Mouse (Mus musculus): ENCODE measurements around the gene Eogt. TPM values are rescaled to one million over a fixed set of nuclear protein-coding genes. Genes with fewer than 3 reads are reported as not detected.

Eogt gene
- 25.8 and 27.8 TPM in 2 replicates for polyA plus RNA-seq (2015; fragmentation: Nextera tagmentation; extraction: Ambion mirVana)

GRCm38 (mm10) chr6:97148383-97149251 is at the start of gene Eogt:
Gene Eogt (minus strand): TSS chr6:97149182.
- peaks cover 2% of the 10 kb centered on the region; the same call in 1 of the 2 replicates for H3K36me3 ChIP-seq (ENCODE audit: control insufficient read depth, insufficient read depth, low read length)
- no peaks in the 10 kb centered on the region for H3K9me3 ChIP-seq (ENCODE audit: control insufficient read depth, low read length)
- peaks cover 36% of the 10 kb centered on the region for H3K4me1 ChIP-seq (replicated peaks; ENCODE audit: control insufficient read depth, insufficient read depth, low read length)
- peak within 1 kb of the TSS; percentile 93 for H3K27ac ChIP-seq (ENCODE audit: low read length)
- under 1% methylated on average over 53 of the region's 56 CpGs for WGBS
- H3K4me3 ChIP-seq (ENCODE audit: low read length) = peak within 1 kb of the TSS; percentile 86
- peak within 1 kb of the TSS; percentile 98 for H3K9ac ChIP-seq (ENCODE audit: low read length)
- H3K4me2 ChIP-seq (ENCODE audit: low read depth, low read length) = peak within 1 kb of the TSS; percentile 96
- peak; percentile 82 for ATAC-seq (ENCODE audit: low read depth)
- H3K27me3 ChIP-seq (ENCODE audit: control insufficient read depth, insufficient read depth, low read depth, low read length) = no peaks in the 10 kb centered on the region

- ATAC-seq (ENCODE audit: low read depth) = peak; percentile 63
- 5% methylated on average over 11 of the region's 11 CpGs for WGBS
- peak overlapping the region; percentile 58 for H3K4me2 ChIP-seq (ENCODE audit: low read depth, low read length)
Measured at GRCm38 (mm10) chr6:97179367-97179828, 30.4 kb upstream of the Eogt start.

GRCm38 (mm10) chr6:97178491-97179366 is 29.7 kb upstream of the Eogt start, which contains the start of gene Tmf1:
Gene Tmf1 (minus strand): TSS chr6:97179122.
- peak within 1 kb of the TSS; percentile 81 for H3K4me2 ChIP-seq (ENCODE audit: low read depth, low read length)
- no peaks in the 10 kb centered on the region for H3K9me3 ChIP-seq (ENCODE audit: control insufficient read depth, low read length)
- H3K9ac ChIP-seq (ENCODE audit: low read length) = peak within 1 kb of the TSS; percentile 98
- peaks cover 7% of the 10 kb centered on the region; the same call in 1 of the 2 replicates for H3K36me3 ChIP-seq (ENCODE audit: control insufficient read depth, insufficient read depth, low read length)
- H3K4me1 ChIP-seq (replicated peaks; ENCODE audit: control insufficient read depth, insufficient read depth, low read length) = peaks cover 12% of the 10 kb centered on the region
- ATAC-seq (ENCODE audit: low read depth) = peak; percentile 99
- under 1% methylated on average over 80 of the region's 80 CpGs for WGBS
- peak within 1 kb of the TSS; percentile 95 for H3K4me3 ChIP-seq (ENCODE audit: low read length)
- H3K27ac ChIP-seq (ENCODE audit: low read length) = peak within 1 kb of the TSS; percentile 92
- H3K27me3 ChIP-seq (ENCODE audit: control insufficient read depth, insufficient read depth, low read depth, low read length) = no peaks in the 10 kb centered on the region

More at GRCm38 (mm10) chr6:97179367-97179828, 30.4 kb upstream of the Eogt start:
- peak overlapping the region; percentile 95 for H3K4me3 ChIP-seq (ENCODE audit: low read length)
- H3K27me3 ChIP-seq (ENCODE audit: control insufficient read depth, insufficient read depth, low read depth, low read length) = no peaks in the 10 kb centered on the region
- H3K9ac ChIP-seq (ENCODE audit: low read length) = peak overlapping the region; percentile 98
- no peaks in the 10 kb centered on the region for H3K9me3 ChIP-seq (ENCODE audit: control insufficient read depth, low read length)
- H3K27ac ChIP-seq (ENCODE audit: low read length) = peak overlapping the region; percentile 92
- peaks cover 12% of the 10 kb centered on the region for H3K4me1 ChIP-seq (replicated peaks; ENCODE audit: control insufficient read depth, insufficient read depth, low read length)
- H3K36me3 ChIP-seq (ENCODE audit: control insufficient read depth, insufficient read depth, low read length) = peaks cover 7% of the 10 kb centered on the region; the same call in 1 of the 2 replicates

- 71% methylated on average over 11 of the region's 11 CpGs for WGBS
- Histone ChIP-seq H3K9ac (ENCODE audit: low read length) (no peak overlapping the region), H3K36me3 (ENCODE audit: control insufficient read depth, insufficient read depth, low read length) (peaks cover 26% of the 10 kb centered on the region), H3K9me3 (ENCODE audit: control insufficient read depth, low read length) (no peaks in the 10 kb centered on the region), H3K4me3 (ENCODE audit: low read length) (no peak overlapping the region), H3K27ac (ENCODE audit: low read length) (no peak overlapping the region), H3K27me3 (ENCODE audit: control insufficient read depth, insufficient read depth, low read depth, low read length) (no peaks in the 10 kb centered on the region), H3K4me2 (ENCODE audit: low read depth, low read length) (no peak overlapping the region), H3K4me1 (replicated peaks; ENCODE audit: control insufficient read depth, insufficient read depth, low read length) (peaks cover 12% of the 10 kb centered on the region)
- ATAC-seq (ENCODE audit: low read depth) = no peak
Measured at GRCm38 (mm10) chr6:97175716-97176115, 26.7 kb upstream of the Eogt start.

GRCm38 (mm10) chr6:97150156-97150555 is 1.2 kb upstream of the Eogt start:
- peaks cover 4% of the 10 kb centered on the region; the same call in 1 of the 2 replicates for H3K36me3 ChIP-seq (ENCODE audit: control insufficient read depth, insufficient read depth, low read length)
- 78% methylated on average over 6 of the region's 6 CpGs for WGBS

GRCm38 (mm10) chr6:97149721-97150120 is 739 bp upstream of the Eogt start:
- WGBS = 55% methylated on average over 2 of the region's 2 CpGs
- peaks cover 32% of the 10 kb centered on the region for H3K4me1 ChIP-seq (replicated peaks; ENCODE audit: control insufficient read depth, insufficient read depth, low read length)
- H3K27ac ChIP-seq (ENCODE audit: low read length) = no peak overlapping the region
- H3K9ac ChIP-seq (ENCODE audit: low read length) = no peak overlapping the region
- peaks cover 4% of the 10 kb centered on the region; the same call in 1 of the 2 replicates for H3K36me3 ChIP-seq (ENCODE audit: control insufficient read depth, insufficient read depth, low read length)
- H3K4me2 ChIP-seq (ENCODE audit: low read depth, low read length) = no peak overlapping the region
- H3K27me3 ChIP-seq (ENCODE audit: control insufficient read depth, insufficient read depth, low read depth, low read length) = no peaks in the 10 kb centered on the region
- no peak overlapping the region for H3K4me3 ChIP-seq (ENCODE audit: low read length)
- no peak for ATAC-seq (ENCODE audit: low read depth)
- H3K9me3 ChIP-seq (ENCODE audit: control insufficient read depth, low read length) = no peaks in the 10 kb centered on the region

More at GRCm38 (mm10) chr6:97150156-97150555, 1.2 kb upstream of the Eogt start:
- no peak overlapping the region for H3K9ac ChIP-seq (ENCODE audit: low read length)
- peaks cover 31% of the 10 kb centered on the region for H3K4me1 ChIP-seq (replicated peaks; ENCODE audit: control insufficient read depth, insufficient read depth, low read length)
- no peak overlapping the region for H3K27ac ChIP-seq (ENCODE audit: low read length)
- H3K4me2 ChIP-seq (ENCODE audit: low read depth, low read length) = no peak overlapping the region
- H3K9me3 ChIP-seq (ENCODE audit: control insufficient read depth, low read length) = no peaks in the 10 kb centered on the region
- no peak overlapping the region for H3K4me3 ChIP-seq (ENCODE audit: low read length)
- H3K27me3 ChIP-seq (ENCODE audit: control insufficient read depth, insufficient read depth, low read depth, low read length) = no peaks in the 10 kb centered on the region
- ATAC-seq (ENCODE audit: low read depth) = no peak

GRCm38 (mm10) chr6:97147755-97148382 is 1.1 kb downstream of the Eogt start:
- WGBS = 12% methylated on average over 18 of the region's 18 CpGs
- peaks cover 2% of the 10 kb centered on the region; the same call in 1 of the 2 replicates for H3K36me3 ChIP-seq (ENCODE audit: control insufficient read depth, insufficient read depth, low read length)
- ATAC-seq (ENCODE audit: low read depth) = no peak
- peak overlapping the region; percentile 93 for H3K27ac ChIP-seq (ENCODE audit: low read length)
- no peaks in the 10 kb centered on the region for H3K27me3 ChIP-seq (ENCODE audit: control insufficient read depth, insufficient read depth, low read depth, low read length)
- H3K4me3 ChIP-seq (ENCODE audit: low read length) = peak overlapping the region; percentile 86
- H3K4me1 ChIP-seq (replicated peaks; ENCODE audit: control insufficient read depth, insufficient read depth, low read length) = peaks cover 36% of the 10 kb centered on the region
- peak overlapping the region; percentile 98 for H3K9ac ChIP-seq (ENCODE audit: low read length)
- no peaks in the 10 kb centered on the region for H3K9me3 ChIP-seq (ENCODE audit: control insufficient read depth, low read length)
- H3K4me2 ChIP-seq (ENCODE audit: low read depth, low read length) = peak overlapping the region; percentile 96

- Histone ChIP-seq H3K36me3 (ENCODE audit: control insufficient read depth, insufficient read depth, low read length) (peaks cover 4% of the 10 kb centered on the region; the same call in 1 of the 2 replicates), H3K4me3 (ENCODE audit: low read length) (no peak overlapping the region), H3K9ac (ENCODE audit: low read length) (no peak overlapping the region), H3K9me3 (ENCODE audit: control insufficient read depth, low read length) (no peaks in the 10 kb centered on the region), H3K4me1 (replicated peaks; ENCODE audit: control insufficient read depth, insufficient read depth, low read length) (peaks cover 36% of the 10 kb centered on the region), H3K27ac (ENCODE audit: low read length) (peak overlapping the region; percentile 9; the same call in 1 of the 2 replicates), H3K27me3 (ENCODE audit: control insufficient read depth, insufficient read depth, low read depth, low read length) (no peaks in the 10 kb centered on the region), H3K4me2 (ENCODE audit: low read depth, low read length) (no peak overlapping the region)
- 70% methylated on average over 7 of the region's 7 CpGs for WGBS
- ATAC-seq (ENCODE audit: low read depth) = no peak
Measured at GRCm38 (mm10) chr6:97145156-97145555, 3.8 kb downstream of the Eogt start.

Measured in lung, embryonic 16.5 days (tissue).